Mouse (Mus musculus) heart, adult 9 months (tissue): Measurements from ENCODE around the gene Gpr87.

Experiments
- DNase-seq, 2 experiments: peaks; one replicate each; pipeline ENCODE4 v3.0.0; 2022; ENCODE audit warnings: low spot score in 2 of 2

Gpr87 gene

GRCm38 (mm10) chr3:59139651-59140051 is 55.3 kb downstream of the Gpr87 start:
- DNase-seq, result no peak

GRCm38 (mm10) chr3:59138946-59139468 is 55.9 kb downstream of the Gpr87 start:
- DNase-seq, result peak in 1 of 2 experiments; percentile 19

- no peak for DNase-seq
Observed at GRCm38 (mm10) chr3:59135911-59136653, 58.8 kb downstream of the Gpr87 start.

- DNase-seq, result no peak
Observed at GRCm38 (mm10) chr3:59133189-59133588, 61.7 kb downstream of the Gpr87 start.

- DNase-seq, result no peak
Observed at GRCm38 (mm10) chr3:59131966-59132365, 62.9 kb downstream of the Gpr87 start.

GRCm38 (mm10) chr3:59131081-59131480 is 63.8 kb downstream of the Gpr87 start:
- DNase-seq, result no peak

GRCm38 (mm10) chr3:59130431-59130830 is 64.5 kb downstream of the Gpr87 start:
- DNase-seq, result peak in 1 of 2 experiments; percentile 24

GRCm38 (mm10) chr3:59129547-59129946 is 65.4 kb downstream of the Gpr87 start:
- DNase-seq, result no peak
